Mouse (Mus musculus) liver, adult (tissue): Measurements from ENCODE around the gene Cox20.
A peak's percentile ranks its signal among the peaks of the same experiment; 100 is the strongest.

Experiments
- GATA4 ChIP-seq: IDR thresholded peaks from 2 replicates; pipeline ENCODE4 v1.6.1; 2014; ENCODE audit warnings: mild to moderate bottlenecking, low read length; ENCODE audit not compliant: insufficient replicate concordance

Gene Cox20

DNA sequence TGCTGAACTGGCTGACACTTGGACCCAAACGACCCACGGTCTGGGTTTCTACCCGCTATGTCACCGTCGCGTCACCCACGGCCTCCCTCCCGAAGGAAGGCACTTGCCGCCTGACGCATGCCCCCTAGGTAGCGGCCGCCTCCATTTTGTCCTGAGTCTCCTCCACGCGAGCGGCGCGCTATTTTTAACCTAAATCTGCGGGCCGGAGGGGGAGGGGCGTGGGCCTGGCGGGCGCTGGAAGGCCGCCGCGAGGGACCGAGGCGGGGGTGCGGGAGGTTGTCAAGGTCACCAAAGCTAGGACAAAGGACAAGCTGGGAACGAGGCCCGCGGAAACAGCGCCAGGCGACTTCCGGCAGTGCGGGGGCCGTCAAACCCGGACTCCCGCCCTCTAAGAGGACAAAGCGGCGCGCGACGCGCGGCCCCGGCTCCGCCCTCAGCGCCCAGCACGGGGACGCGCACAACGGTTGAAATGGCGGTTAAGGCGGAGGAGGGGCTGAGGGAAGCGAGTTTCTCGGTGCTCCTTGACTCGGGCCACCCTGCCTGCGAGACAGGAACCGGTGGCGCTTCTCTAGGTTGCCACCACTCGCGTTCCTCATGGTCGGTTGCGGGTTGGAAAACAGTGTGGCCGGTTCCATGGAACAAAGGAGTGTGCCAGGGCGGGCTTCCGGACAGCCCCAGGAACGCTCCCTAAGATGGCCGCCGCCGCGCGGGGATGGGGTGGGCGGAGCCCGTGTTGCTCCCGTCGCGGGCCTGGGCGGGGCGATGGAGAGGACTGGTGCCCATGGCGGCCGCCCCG is at the start of gene Cox20:
Gene Cox20 (plus strand): TSS at position 742 of the 796 bp plus-strand sequence.
- TF ChIP-seq GATA4, result peak; percentile 50; the same call in 1 of the 2 replicates

GRCm38 (mm10) chr1:178270635-178271034 is 48.3 kb upstream of the Cox20 start:
- no peak for TF ChIP-seq GATA4

GRCm38 (mm10) chr1:178275174-178275730 is 43.7 kb upstream of the Cox20 start:
- TF ChIP-seq GATA4, result no peak

DNA sequence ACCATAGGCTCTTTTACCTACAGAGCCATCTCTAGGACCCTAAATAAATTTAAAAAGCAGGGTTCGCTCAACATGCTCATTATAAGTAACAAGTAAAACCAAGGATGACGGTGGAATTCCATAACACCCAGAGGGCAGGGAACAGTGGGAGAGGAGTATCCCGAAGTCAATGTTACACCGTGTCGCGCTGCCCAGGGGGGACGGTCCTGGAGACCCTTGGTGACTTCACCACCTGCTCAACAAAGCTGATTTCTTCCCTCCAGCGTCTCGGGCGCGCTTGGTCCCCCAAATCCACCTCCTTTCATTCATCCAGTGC is 43.2 kb upstream of the Cox20 start:
- no peak for TF ChIP-seq GATA4

DNA sequence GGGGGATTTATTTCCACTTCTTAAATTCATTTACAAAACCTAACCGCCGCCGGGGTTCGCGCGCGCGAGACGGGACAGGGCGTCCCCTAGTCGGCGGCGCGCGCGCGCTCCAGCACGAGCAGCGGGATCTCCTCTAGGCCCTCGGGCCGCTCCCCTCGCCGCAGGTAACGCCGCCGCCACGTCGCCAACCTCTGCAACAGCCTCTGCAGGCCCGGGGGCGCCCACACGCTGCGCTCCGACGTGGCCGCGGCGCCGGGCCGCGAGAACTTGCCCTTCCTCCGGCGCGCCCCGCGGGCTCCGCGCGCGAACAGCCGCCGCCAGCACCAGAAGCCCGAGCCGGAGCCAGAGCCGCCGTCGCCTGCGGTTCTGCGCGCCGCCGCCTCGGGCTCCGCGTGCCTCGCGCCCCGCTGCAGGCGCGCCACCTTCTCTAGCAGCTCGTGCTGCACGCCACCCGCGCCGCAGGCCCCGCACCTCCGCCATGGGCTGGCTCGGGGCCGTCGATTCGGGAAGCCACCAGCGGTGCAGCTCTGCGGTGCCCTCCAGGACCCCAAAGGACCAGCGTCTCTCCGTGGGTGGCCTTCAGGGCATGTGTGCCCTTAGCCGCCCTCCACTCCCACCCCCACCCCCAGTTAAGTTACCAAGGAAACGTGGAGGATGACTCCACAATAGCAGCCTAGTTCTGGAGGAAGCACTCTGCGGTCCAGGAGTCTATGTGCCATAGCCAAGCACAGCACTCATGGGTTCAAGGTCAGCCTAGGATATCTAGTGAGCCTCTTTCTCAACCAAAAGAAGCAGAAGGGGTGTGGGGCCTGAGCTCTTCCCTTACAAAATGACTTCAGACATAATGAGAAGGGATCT is 42.6 kb upstream of the Cox20 start:
- TF ChIP-seq GATA4, result no peak

GRCm38 (mm10) chr1:178283946-178284720 is 34.8 kb upstream of the Cox20 start:
- TF ChIP-seq GATA4, result no peak

DNA sequence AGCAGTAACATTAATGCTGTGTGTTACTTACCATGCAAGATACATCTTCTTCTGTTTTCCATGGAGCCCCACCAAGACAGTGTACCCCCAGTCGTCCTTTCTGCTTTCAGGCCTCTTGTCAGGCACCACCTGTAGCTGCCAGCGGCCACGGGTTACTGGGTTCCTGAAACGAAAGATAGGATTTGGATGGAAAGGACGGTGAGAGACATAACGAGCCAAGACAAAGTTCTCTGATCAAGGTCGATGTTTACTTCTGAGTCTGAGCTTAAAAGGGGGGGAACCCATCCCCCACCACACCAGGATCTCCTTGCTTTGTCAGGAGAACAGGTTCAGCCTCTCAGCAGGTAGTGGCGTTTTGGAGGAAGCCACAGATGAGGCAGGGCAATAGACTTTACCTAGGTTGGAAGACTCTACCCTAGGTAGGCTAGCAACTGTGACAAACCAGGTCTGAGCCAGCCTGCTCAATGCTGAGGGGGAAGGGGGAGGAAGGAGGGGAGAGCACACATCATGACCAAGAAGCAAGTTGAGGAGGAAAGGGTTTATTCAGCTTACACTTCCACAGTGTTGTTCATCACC is 31.2 kb upstream of the Cox20 start:
- TF ChIP-seq GATA4, result no peak

GRCm38 (mm10) chr1:178291716-178292115 is 27.2 kb upstream of the Cox20 start:
- no peak for TF ChIP-seq GATA4

DNA sequence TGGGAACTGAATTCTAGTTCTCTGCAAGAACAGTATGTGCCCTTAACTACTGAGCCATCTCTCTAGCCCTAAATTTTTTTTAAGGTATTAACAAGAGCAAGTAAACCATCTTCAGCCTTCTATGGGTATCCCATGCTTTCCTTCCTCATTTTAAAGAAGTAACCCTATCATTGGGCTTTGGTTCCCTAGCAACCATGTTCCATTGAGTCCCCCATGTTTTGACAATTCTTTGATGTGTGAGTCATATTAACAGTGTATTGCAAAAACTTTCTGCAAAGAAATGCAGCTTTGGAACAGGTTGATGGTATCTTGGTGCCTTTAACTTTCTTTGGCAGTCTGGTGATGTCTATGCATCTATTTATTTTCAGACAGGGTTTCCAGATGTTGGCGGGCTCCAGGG is 24.9 kb upstream of the Cox20 start:
- no peak for TF ChIP-seq GATA4

DNA sequence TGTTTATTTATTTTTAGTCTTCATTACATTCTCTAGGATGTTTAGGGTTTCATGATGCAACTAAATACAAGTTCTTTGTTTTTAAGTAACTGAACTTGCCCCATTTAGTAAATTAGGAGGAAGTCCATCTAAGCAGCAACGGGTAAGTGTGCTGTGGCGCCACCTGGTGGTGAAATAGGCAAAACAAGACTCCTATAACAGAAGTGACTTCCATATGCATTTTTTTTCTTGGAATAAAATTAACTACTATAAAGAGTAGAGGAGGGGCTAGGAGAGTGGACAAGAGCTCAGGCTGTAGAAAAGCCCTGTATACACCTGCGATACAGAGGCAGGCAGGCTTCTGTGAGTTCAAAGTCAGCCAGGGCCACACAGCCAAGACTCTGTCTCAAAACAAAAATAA is 15.5 kb upstream of the Cox20 start:
- TF ChIP-seq GATA4, result no peak

- TF ChIP-seq GATA4, result no peak
These were observed 9.4 kb upstream of the Cox20 start for GRCm38 (mm10) chr1:178309487-178309886.

DNA sequence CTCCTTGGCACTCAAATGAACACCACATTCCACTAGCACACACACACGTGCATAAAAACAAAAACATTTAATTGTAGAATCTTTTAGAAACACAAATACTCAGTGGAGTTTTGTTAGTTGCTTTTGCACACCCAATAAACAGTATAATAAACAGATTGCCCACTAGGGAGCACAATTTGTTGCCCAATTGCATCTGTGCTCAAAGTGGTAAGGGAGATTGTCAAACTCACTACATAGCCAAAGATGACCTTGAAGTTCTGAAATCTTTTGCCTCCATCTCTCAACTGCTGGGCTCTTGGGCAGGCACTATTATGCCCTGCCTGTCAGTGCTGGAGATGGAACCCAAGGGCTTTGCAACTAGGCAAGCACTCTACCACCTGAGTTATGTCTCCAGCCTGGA is 8.8 kb upstream of the Cox20 start:
- TF ChIP-seq GATA4, result no peak

DNA sequence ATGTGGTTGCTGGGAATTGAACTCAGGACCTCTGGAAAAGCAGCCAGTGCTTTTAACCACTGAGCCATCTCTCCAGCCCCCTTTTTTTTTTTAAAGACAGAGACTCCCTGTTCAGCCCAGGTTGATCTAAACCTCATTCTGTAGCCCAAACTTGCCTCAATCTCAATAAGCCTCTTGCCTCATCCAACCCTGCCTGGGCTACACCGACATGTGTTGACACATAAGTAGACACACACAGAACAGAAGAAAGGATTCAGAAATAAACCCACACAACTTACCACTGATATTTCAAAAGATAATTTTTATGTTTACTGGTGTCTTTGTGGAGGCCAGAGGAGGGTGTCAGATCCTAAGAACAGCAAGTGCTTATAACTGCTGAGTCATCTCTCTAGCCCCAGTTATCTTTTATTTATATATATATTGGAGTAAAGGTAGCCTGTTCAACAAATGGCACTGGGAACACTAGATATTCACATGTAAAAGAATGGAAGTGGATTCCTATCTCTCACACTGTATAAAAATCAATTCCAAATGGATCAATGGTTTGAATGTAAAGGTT is 5.8 kb upstream of the Cox20 start:
- TF ChIP-seq GATA4, result no peak

- no peak for TF ChIP-seq GATA4
These were observed 4.7 kb upstream of the Cox20 start for GRCm38 (mm10) chr1:178314236-178314635.
